Mouse (Mus musculus): ENCODE results near the gene Auts2. TPM values are rescaled to one million over a fixed set of nuclear protein-coding genes. Genes with fewer than 3 reads are reported as not detected.

The Auts2 gene
- polyA plus RNA-seq, 1 experiment from 2014 or later, result 17.9 TPM

GRCm38 (mm10) chr5:132486831-132487230 lies 56.3 kb downstream of the Auts2 start:
- H3K4me1 ChIP-seq (ENCODE audit: insufficient read depth, low read length), result peaks cover 23% of the 10 kb centered on the region
- 49% methylated on average over 7 of the region's 7 CpGs for WGBS
- ATAC-seq (ENCODE audit: low FRiP score, low TSS enrichment), result no peak

GRCm38 (mm10) chr5:132485994-132486393 lies 57.1 kb downstream of the Auts2 start:
- Histone ChIP-seq H3K4me3 (ENCODE audit: low read length) (no peak overlapping the region), H3K4me1 (ENCODE audit: insufficient read depth, low read length) (peaks cover 25% of the 10 kb centered on the region), H3K9me3 (ENCODE audit: low read length) (no peaks in the 10 kb centered on the region), H3K4me2 (replicated peaks; ENCODE audit: low read depth, low read length) (no peak overlapping the region), H3K27ac (ENCODE audit: low read length) (no peak overlapping the region), H3K27me3 (ENCODE audit: insufficient read depth, low read length) (no peaks in the 10 kb centered on the region), H3K9ac (replicated peaks; ENCODE audit: low read length) (no peak overlapping the region), H3K36me3 (ENCODE audit: insufficient read depth, low read length) (no peaks in the 10 kb centered on the region)
- WGBS, result 87% methylated on average over 6 of the region's 6 CpGs
- ATAC-seq (ENCODE audit: low FRiP score, low TSS enrichment), result no peak

More at GRCm38 (mm10) chr5:132486831-132487230, 56.3 kb downstream of the Auts2 start:
- no peak overlapping the region for H3K4me3 ChIP-seq (ENCODE audit: low read length)
- H3K9me3 ChIP-seq (ENCODE audit: low read length), result no peaks in the 10 kb centered on the region
- H3K4me2 ChIP-seq (replicated peaks; ENCODE audit: low read depth, low read length), result no peak overlapping the region
- H3K36me3 ChIP-seq (ENCODE audit: insufficient read depth, low read length), result no peaks in the 10 kb centered on the region
- H3K27ac ChIP-seq (ENCODE audit: low read length), result no peak overlapping the region
- H3K9ac ChIP-seq (replicated peaks; ENCODE audit: low read length), result no peak overlapping the region
- H3K27me3 ChIP-seq (ENCODE audit: insufficient read depth, low read length), result no peaks in the 10 kb centered on the region

- H3K4me1 ChIP-seq (ENCODE audit: insufficient read depth, low read length), result peaks cover 30% of the 10 kb centered on the region
Observed at GRCm38 (mm10) chr5:132485448-132485847, 57.7 kb downstream of the Auts2 start.

GRCm38 (mm10) chr5:132481476-132481875 lies 61.7 kb downstream of the Auts2 start:
- peak; percentile 46; the same call in 1 of the 2 replicates for ATAC-seq (ENCODE audit: low FRiP score, low TSS enrichment)
- H3K27ac ChIP-seq (ENCODE audit: low read length), result no peak overlapping the region
- H3K9ac ChIP-seq (replicated peaks; ENCODE audit: low read length), result no peak overlapping the region
- H3K4me3 ChIP-seq (ENCODE audit: low read length), result no peak overlapping the region
- H3K4me1 ChIP-seq (ENCODE audit: insufficient read depth, low read length), result peaks cover 32% of the 10 kb centered on the region
- no peaks in the 10 kb centered on the region for H3K36me3 ChIP-seq (ENCODE audit: insufficient read depth, low read length)
- H3K27me3 ChIP-seq (ENCODE audit: insufficient read depth, low read length), result no peaks in the 10 kb centered on the region
- WGBS, result 36% methylated on average over 3 of the region's 3 CpGs
- no peaks in the 10 kb centered on the region for H3K9me3 ChIP-seq (ENCODE audit: low read length)
- no peak overlapping the region for H3K4me2 ChIP-seq (replicated peaks; ENCODE audit: low read depth, low read length)

More at GRCm38 (mm10) chr5:132485448-132485847, 57.7 kb downstream of the Auts2 start:
- H3K4me3 ChIP-seq (ENCODE audit: low read length), result no peak overlapping the region
- no peaks in the 10 kb centered on the region for H3K27me3 ChIP-seq (ENCODE audit: insufficient read depth, low read length)
- WGBS, result 59% methylated on average over 3 of the region's 3 CpGs
- H3K27ac ChIP-seq (ENCODE audit: low read length), result no peak overlapping the region
- ATAC-seq (ENCODE audit: low FRiP score, low TSS enrichment), result no peak
- H3K9ac ChIP-seq (replicated peaks; ENCODE audit: low read length), result no peak overlapping the region
- H3K36me3 ChIP-seq (ENCODE audit: insufficient read depth, low read length), result no peaks in the 10 kb centered on the region
- no peak overlapping the region for H3K4me2 ChIP-seq (replicated peaks; ENCODE audit: low read depth, low read length)
- no peaks in the 10 kb centered on the region for H3K9me3 ChIP-seq (ENCODE audit: low read length)

- no peak for ATAC-seq (ENCODE audit: low FRiP score, low TSS enrichment)
- Histone ChIP-seq H3K9ac (replicated peaks; ENCODE audit: low read length) (no peak overlapping the region), H3K4me3 (ENCODE audit: low read length) (no peak overlapping the region), H3K27me3 (ENCODE audit: insufficient read depth, low read length) (no peaks in the 10 kb centered on the region), H3K27ac (ENCODE audit: low read length) (no peak overlapping the region), H3K36me3 (ENCODE audit: insufficient read depth, low read length) (no peaks in the 10 kb centered on the region), H3K4me2 (replicated peaks; ENCODE audit: low read depth, low read length) (no peak overlapping the region), H3K4me1 (ENCODE audit: insufficient read depth, low read length) (peaks cover 32% of the 10 kb centered on the region), H3K9me3 (ENCODE audit: low read length) (no peaks in the 10 kb centered on the region)
- 70% methylated on average over 6 of the region's 6 CpGs for WGBS
Observed at GRCm38 (mm10) chr5:132480461-132480860, 62.7 kb downstream of the Auts2 start.

- H3K9me3 ChIP-seq (ENCODE audit: low read length), result no peaks in the 10 kb centered on the region
- H3K4me2 ChIP-seq (replicated peaks; ENCODE audit: low read depth, low read length), result no peak overlapping the region
- H3K27me3 ChIP-seq (ENCODE audit: insufficient read depth, low read length), result no peaks in the 10 kb centered on the region
- no peaks in the 10 kb centered on the region for H3K36me3 ChIP-seq (ENCODE audit: insufficient read depth, low read length)
- no peak overlapping the region for H3K9ac ChIP-seq (replicated peaks; ENCODE audit: low read length)
- WGBS, result 73% methylated on average over 11 of the region's 11 CpGs
- peaks cover 27% of the 10 kb centered on the region for H3K4me1 ChIP-seq (ENCODE audit: insufficient read depth, low read length)
- ATAC-seq (ENCODE audit: low FRiP score, low TSS enrichment), result no peak
- H3K27ac ChIP-seq (ENCODE audit: low read length), result no peak overlapping the region
- no peak overlapping the region for H3K4me3 ChIP-seq (ENCODE audit: low read length)
Observed at GRCm38 (mm10) chr5:132479227-132479857, 63.8 kb downstream of the Auts2 start.

GRCm38 (mm10) chr5:132477533-132477932 lies 65.6 kb downstream of the Auts2 start:
- Histone ChIP-seq H3K36me3 (ENCODE audit: insufficient read depth, low read length) (no peaks in the 10 kb centered on the region), H3K9me3 (ENCODE audit: low read length) (no peaks in the 10 kb centered on the region), H3K9ac (replicated peaks; ENCODE audit: low read length) (no peak overlapping the region), H3K4me2 (replicated peaks; ENCODE audit: low read depth, low read length) (no peak overlapping the region), H3K27me3 (ENCODE audit: insufficient read depth, low read length) (no peaks in the 10 kb centered on the region), H3K4me3 (ENCODE audit: low read length) (no peak overlapping the region), H3K4me1 (ENCODE audit: insufficient read depth, low read length) (peaks cover 27% of the 10 kb centered on the region), H3K27ac (ENCODE audit: low read length) (no peak overlapping the region)
- 40% methylated on average over 1 of the region's 1 CpGs for WGBS
- ATAC-seq (ENCODE audit: low FRiP score, low TSS enrichment), result no peak

GRCm38 (mm10) chr5:132472905-132473321 lies 70.2 kb downstream of the Auts2 start:
- 82% methylated on average over 5 of the region's 5 CpGs for WGBS
- no peak overlapping the region for H3K4me3 ChIP-seq (ENCODE audit: low read length)

GRCm38 (mm10) chr5:132472184-132472829 lies 70.8 kb downstream of the Auts2 start:
- no peak overlapping the region for H3K4me3 ChIP-seq (ENCODE audit: low read length)
- no peak for ATAC-seq (ENCODE audit: low FRiP score, low TSS enrichment)
- no peaks in the 10 kb centered on the region for H3K27me3 ChIP-seq (ENCODE audit: insufficient read depth, low read length)
- no peaks in the 10 kb centered on the region for H3K36me3 ChIP-seq (ENCODE audit: insufficient read depth, low read length)
- no peak overlapping the region for H3K27ac ChIP-seq (ENCODE audit: low read length)
- 75% methylated on average over 5 of the region's 5 CpGs for WGBS
- H3K4me2 ChIP-seq (replicated peaks; ENCODE audit: low read depth, low read length), result no peak overlapping the region
- no peaks in the 10 kb centered on the region for H3K9me3 ChIP-seq (ENCODE audit: low read length)
- peaks cover 15% of the 10 kb centered on the region for H3K4me1 ChIP-seq (ENCODE audit: insufficient read depth, low read length)
- no peak overlapping the region for H3K9ac ChIP-seq (replicated peaks; ENCODE audit: low read length)

More at GRCm38 (mm10) chr5:132472905-132473321, 70.2 kb downstream of the Auts2 start:
- Histone ChIP-seq H3K9ac (replicated peaks; ENCODE audit: low read length) (no peak overlapping the region), H3K4me2 (replicated peaks; ENCODE audit: low read depth, low read length) (no peak overlapping the region), H3K27ac (ENCODE audit: low read length) (no peak overlapping the region), H3K4me1 (ENCODE audit: insufficient read depth, low read length) (peaks cover 14% of the 10 kb centered on the region), H3K27me3 (ENCODE audit: insufficient read depth, low read length) (no peaks in the 10 kb centered on the region), H3K9me3 (ENCODE audit: low read length) (no peaks in the 10 kb centered on the region), H3K36me3 (ENCODE audit: insufficient read depth, low read length) (no peaks in the 10 kb centered on the region)
- ATAC-seq (ENCODE audit: low FRiP score, low TSS enrichment), result no peak

- no peaks in the 10 kb centered on the region for H3K36me3 ChIP-seq (ENCODE audit: insufficient read depth, low read length)
- ATAC-seq (ENCODE audit: low FRiP score, low TSS enrichment), result no peak
- H3K27ac ChIP-seq (ENCODE audit: low read length), result no peak overlapping the region
- no peak overlapping the region for H3K9ac ChIP-seq (replicated peaks; ENCODE audit: low read length)
- H3K27me3 ChIP-seq (ENCODE audit: insufficient read depth, low read length), result no peaks in the 10 kb centered on the region
- H3K9me3 ChIP-seq (ENCODE audit: low read length), result no peaks in the 10 kb centered on the region
- no peak overlapping the region for H3K4me2 ChIP-seq (replicated peaks; ENCODE audit: low read depth, low read length)
- no peak overlapping the region for H3K4me3 ChIP-seq (ENCODE audit: low read length)
- H3K4me1 ChIP-seq (ENCODE audit: insufficient read depth, low read length), result peaks cover 22% of the 10 kb centered on the region
- 69% methylated on average over 2 of the region's 2 CpGs for WGBS
Observed at GRCm38 (mm10) chr5:132467364-132467743, 75.8 kb downstream of the Auts2 start.

Data from kidney, embryonic 16.5 days (tissue).